Mouse (Mus musculus): ENCODE results near the gene Apela. TPM values are rescaled to one million over a fixed set of nuclear protein-coding genes. Genes with fewer than 3 reads are reported as not detected.
"Not testable (repeated sequence)": the region's sequence is repeated elsewhere in the genome, so short reads cannot be mapped to it uniquely, and the experiment has no call there.

The Apela gene
- polyA plus RNA-seq, 2 experiments from 2014 or later: not detected

GRCm38 (mm10) chr8:65018423-65018822, 18.7 kb downstream of the Apela start, which contains the start of the genes Trim61 and Trim60:
TSS of gene Trim61 (minus strand) at chr8:65018523.
TSS of gene Trim60 (minus strand) at chr8:65018584.
- ATAC-seq: no peak

DNA sequence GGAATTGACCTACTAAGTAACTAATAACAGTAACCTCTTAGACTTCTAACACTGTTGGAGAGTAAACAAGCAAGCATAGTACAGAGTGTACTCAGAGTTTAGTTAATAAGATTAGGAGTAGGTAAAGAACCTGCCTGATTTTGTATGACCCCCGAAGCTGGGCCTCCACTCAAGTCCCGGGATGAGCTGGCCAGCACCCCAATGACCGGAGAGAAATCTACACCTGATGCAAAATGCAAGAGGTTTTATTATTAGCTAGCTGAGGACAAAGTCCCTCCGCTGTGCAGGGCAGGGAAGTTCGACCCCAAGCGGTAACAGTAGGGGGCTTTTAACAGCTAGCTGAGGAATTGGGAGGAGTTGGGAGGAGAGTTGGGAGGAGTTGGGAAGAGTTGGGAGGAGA, 29.5 kb downstream of the Apela start:
- ATAC-seq: not testable (repeated sequence)

- ATAC-seq: no peak
These were observed 38.2 kb downstream of the Apela start for GRCm38 (mm10) chr8:64998806-64999365.

DNA sequence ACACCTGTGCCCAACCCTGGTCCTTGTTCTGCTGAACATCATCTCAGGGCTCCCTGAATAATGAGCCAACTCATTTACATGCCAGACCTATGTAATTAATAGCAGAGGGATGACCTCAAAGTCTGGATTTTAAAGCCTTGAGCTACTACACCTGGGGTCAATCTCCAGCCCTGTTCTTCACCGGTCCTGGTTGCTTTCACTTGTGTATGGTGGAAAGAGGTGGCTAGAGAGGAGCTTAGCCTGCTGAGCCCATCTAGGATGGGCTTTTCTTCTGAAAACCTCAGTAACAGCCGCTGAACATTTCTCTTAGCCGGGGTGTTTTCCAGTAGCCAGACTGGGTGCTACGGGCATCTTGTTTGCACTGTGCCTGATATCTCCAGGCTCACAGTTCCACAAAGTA, 49.4 kb downstream of the Apela start, which contains the start of gene Trim75:
Gene Trim75 (minus strand): TSS at position 101 of the 400 bp plus-strand sequence.
- no peak for ATAC-seq

GRCm38 (mm10) chr8:64983150-64983897, 53.8 kb downstream of the Apela start:
- no peak for ATAC-seq

Other genes starting within 250 kb of the Apela start
- gene Klhl2, start 187.3 kb downstream of the Apela start, polyA plus RNA-seq (2017; shearing (Covaris generic)): 1 to 10 TPM; 4.6 to 6.3 TPM
- gene Tmem192, start 90.2 kb downstream of the Apela start, polyA plus RNA-seq (2017; shearing (Covaris generic)): 10 to 100 TPM; 56.5 to 65.3 TPM
- gene Trim75, start 49.5 kb downstream of the Apela start, polyA plus RNA-seq (2017; shearing (Covaris generic)): under 1 TPM in 1 of 2 experiments, not detected in 1; 0.42 TPM
- not detected for gene Trim61, start 18.8 kb downstream of the Apela start, polyA plus RNA-seq (2017; shearing (Covaris generic))
- not detected for gene Trim60, start 18.8 kb downstream of the Apela start, polyA plus RNA-seq (2017; shearing (Covaris generic))
- gene Gm10663, start 37.7 kb upstream of the Apela start, polyA plus RNA-seq (2017; shearing (Covaris generic)): not detected
- under 1 TPM in 1 of 2 experiments, not detected in 1; 0.22 TPM for gene BC030870, start 92.2 kb upstream of the Apela start, polyA plus RNA-seq (2017; shearing (Covaris generic))

All from activated CD4-positive, CD25-positive, alpha-beta regulatory T cell, adult 4 months (primary cell).